Mouse (Mus musculus): ENCODE results near the gene Akap8l. TPM values are rescaled to one million over a fixed set of nuclear protein-coding genes. Genes with fewer than 3 reads are reported as not detected.

The Akap8l gene
- total RNA-seq (2021) (100 to 1,000 TPM in 1 of 2 experiments, 10 to 100 TPM in 1; 74.1 to 117 TPM), polyA plus RNA-seq (2012; rRNA removed) (398 and 521 TPM in 2 replicates)
- long read RNA-seq, full-length matches to known transcripts, result 13 of 51 reads
- long read RNA-seq, partial matches to known transcripts, result 6 of 51 reads
- long read RNA-seq, other reads (novel, unspliced or antisense), result 32 of 51 reads

- DNase-seq, result peak; percentile 98
Measured at GRCm38 (mm10) chr17:32350382-32350983, at the start of gene Akap8l. Akap8l (minus strand) TSS chr17:32350607.

GRCm38 (mm10) chr17:32396266-32396665, 45.9 kb upstream of the Akap8l start:
- peak; percentile 12 for DNase-seq

- DNase-seq, result peak; percentile 52
Measured at GRCm38 (mm10) chr17:32393944-32394343, 43.5 kb upstream of the Akap8l start.

- DNase-seq, result peak; percentile 96
Measured at GRCm38 (mm10) chr17:32389101-32389659, 38.8 kb upstream of the Akap8l start, which contains the start of gene Wiz. Wiz (minus strand) TSS chr17:32389439.

- DNase-seq, result peak; percentile 59
Measured at GRCm38 (mm10) chr17:32388370-32389100, 38.1 kb upstream of the Akap8l start.

GRCm38 (mm10) chr17:32387986-32388369, 37.6 kb upstream of the Akap8l start:
- DNase-seq, result no peak

- peak; percentile 51 for DNase-seq
Measured at GRCm38 (mm10) chr17:32386659-32387432, 36.4 kb upstream of the Akap8l start.

- DNase-seq, result peak; percentile 27
Measured at GRCm38 (mm10) chr17:32383661-32384060, 33.3 kb upstream of the Akap8l start.

- DNase-seq, result peak; percentile 75
Measured at GRCm38 (mm10) chr17:32382576-32382975, 32.2 kb upstream of the Akap8l start.

GRCm38 (mm10) chr17:32378786-32379185, 28.4 kb upstream of the Akap8l start:
- DNase-seq, result peak; percentile 80

GRCm38 (mm10) chr17:32377137-32377536, 26.7 kb upstream of the Akap8l start:
- DNase-seq, result peak; percentile 47

- no peak for DNase-seq
Measured at GRCm38 (mm10) chr17:32376475-32376874, 26.1 kb upstream of the Akap8l start.

- DNase-seq, result no peak
Measured at GRCm38 (mm10) chr17:32368991-32369578, 18.7 kb upstream of the Akap8l start.

- peak; percentile 6 for DNase-seq
Measured at GRCm38 (mm10) chr17:32367706-32368105, 17.3 kb upstream of the Akap8l start.

GRCm38 (mm10) chr17:32365296-32365695, 14.9 kb upstream of the Akap8l start:
- peak; percentile 32 for DNase-seq

- DNase-seq, result peak; percentile 20
Measured at GRCm38 (mm10) chr17:32364850-32365249, 14.4 kb upstream of the Akap8l start.

GRCm38 (mm10) chr17:32364331-32364730, 13.9 kb upstream of the Akap8l start:
- peak; percentile 93 for DNase-seq

- no peak for DNase-seq
Measured at GRCm38 (mm10) chr17:32363821-32364301, 13.5 kb upstream of the Akap8l start.

- no peak for DNase-seq
Measured at GRCm38 (mm10) chr17:32362686-32363085, 12.3 kb upstream of the Akap8l start.

- peak; percentile 79 for DNase-seq
Measured at GRCm38 (mm10) chr17:32359928-32360327, 9.5 kb upstream of the Akap8l start.

- DNase-seq, result no peak
Measured at GRCm38 (mm10) chr17:32358943-32359340, 8.5 kb upstream of the Akap8l start.

Data from adrenal gland, adult 2 months (tissue).